In genomic region chr10:120130621-120131020, GRCm38 (mm10) we compare ENCODE assay signal across 8 mouse cellular contexts. TPM values are rescaled to one million over a fixed set of nuclear protein-coding genes. Genes with fewer than 3 reads are reported as not detected.
DNase-seq lines count a peak whose midpoint lies in the region; ATAC-seq and TF ChIP-seq lines count a peak whose summit lies in the region.

No protein-coding gene starts in this region.

- ATAC-seq in heart, embryonic 12.5 days (ENCODE audit: insufficient number of reproducible peaks, low FRiP score) = no peak

- no peaks in the 10 kb centered on the region for H3K4me1 ChIP-seq in heart, embryonic 12.5 days (replicated peaks)
- peaks cover 3% of the 10 kb centered on the region for H3K4me1 ChIP-seq in ES-Bruce4 (ENCODE audit: control insufficient read depth, insufficient read depth, low read length)
- peaks cover 19% of the 10 kb centered on the region for H3K4me1 ChIP-seq in bone marrow macrophage, adult 2 months (ENCODE audit: control insufficient read depth, insufficient read depth, low read length)

- H3K9me3 ChIP-seq in heart, embryonic 12.5 days (replicated peaks) = 0 out of 2 replicates have a peak, but pooled peaks cover 5% of the 10 kb centered on the region
- H3K9me3 ChIP-seq in ES-Bruce4 (replicated peaks; ENCODE audit: control insufficient read depth, insufficient read depth, low read length, poor library complexity, severe bottlenecking) = no peaks in the 10 kb centered on the region

- TF ChIP-seq CTCF in ES-Bruce4 (IDR thresholded peaks at IDR 0.05; ENCODE audit: low read depth, low read length) = peak; percentile 38
- peak; percentile 70 for TF ChIP-seq CTCF in bone marrow macrophage, adult 2 months (IDR thresholded peaks at IDR 0.05; ENCODE audit: low read depth, low read length)

- peak; percentile 27 to 47 for DNase-seq in heart, postnatal 36 days
- DNase-seq in induced T-regulatory cell, adult 2 months (ENCODE audit: low read depth) = peak; percentile 66
- DNase-seq in left cerebral cortex, postnatal 4 days = peak; percentile 64
- peak; percentile 64 to 70 for DNase-seq in right cerebral cortex, adult 2 months (ENCODE audit: low spot score in 2 of 2)
- DNase-seq in adipocyte (ENCODE audit: low spot score) = no peak

- H3K9ac ChIP-seq in heart, embryonic 12.5 days = no peak overlapping the region
- H3K9ac ChIP-seq in ES-Bruce4 (ENCODE audit: low read depth, poor library complexity, severe bottlenecking) = no peak overlapping the region

- peaks cover 14% of the 10 kb centered on the region; the same call in 1 of the 2 replicates for H3K27me3 ChIP-seq in heart, embryonic 12.5 days (replicated peaks)
- H3K27me3 ChIP-seq in ES-Bruce4 (ENCODE audit: control insufficient read depth, insufficient read depth, low read length, poor library complexity, severe bottlenecking) = no peaks in the 10 kb centered on the region

- no peak overlapping the region for H3K27ac ChIP-seq in heart, embryonic 12.5 days (ENCODE audit: poor library complexity, severe bottlenecking)
- H3K27ac ChIP-seq in ES-Bruce4 (ENCODE audit: insufficient read depth, low read length) = no peak overlapping the region
- no peak overlapping the region for H3K27ac ChIP-seq in bone marrow macrophage, adult 2 months (ENCODE audit: insufficient read depth, low read depth, low read length)

- no peak overlapping the region for H3K4me3 ChIP-seq in heart, embryonic 12.5 days
- no peak overlapping the region for H3K4me3 ChIP-seq in ES-Bruce4 (ENCODE audit: low read depth, low read length)
- no peak overlapping the region for H3K4me3 ChIP-seq in bone marrow macrophage, adult 2 months (ENCODE audit: insufficient read depth, low read length)

- no peak for TF ChIP-seq POLR2A in ES-Bruce4 (IDR thresholded peaks at IDR 0.05; ENCODE audit: insufficient read depth, low read length)
- no peak for TF ChIP-seq POLR2A in bone marrow macrophage, adult 2 months (IDR thresholded peaks at IDR 0.05; ENCODE audit: borderline replicate concordance, low read depth, low read length)

- intact Hi-C loops in heart, postnatal 36 days (cut with DNase I) = no loop called here
- intact Hi-C loops in left cerebral cortex, postnatal 4 days (cut with DNase I) = no loop called here

- WGBS in heart, embryonic 12.5 days = 55% methylated on average over 16 of the region's 16 CpGs

- H3K4me2 ChIP-seq in heart, embryonic 12.5 days = no peak overlapping the region

- no peaks in the 10 kb centered on the region for H3K36me3 ChIP-seq in heart, embryonic 12.5 days
- H3K36me3 ChIP-seq in ES-Bruce4 (ENCODE audit: control insufficient read depth, insufficient read depth, low read length, poor library complexity, severe bottlenecking) = no peaks in the 10 kb centered on the region

- TF ChIP-seq EP300 in ES-Bruce4 (IDR thresholded peaks at IDR 0.05; ENCODE audit: insufficient read depth, low read depth, low read length) = no peak

RNA-seq across cellular contexts. Expression of gene Helb, which starts 17.8 kb away (rescaled TPM):
- total RNA-seq in heart, postnatal 36 days (2021) = 10 to 100 TPM; 10.6 to 14.7 TPM
- 6.3 and 8.1 TPM in 2 replicates for polyA plus RNA-seq in heart, embryonic 12.5 days (2016; fragmentation: Nextera tagmentation; extraction: Ambion mirVana)
- 30.4 and 30.9 TPM in 2 replicates for polyA plus RNA-seq in ES-Bruce4 (2011; ENCODE audit: insufficient read depth, insufficient read length, low read depth, missing spikeins)
- 22.9 and 28.3 TPM in 2 replicates for polyA plus RNA-seq in bone marrow macrophage, adult 2 months (2012; ENCODE audit: insufficient read depth, insufficient read length, missing spikeins)
- total RNA-seq in left cerebral cortex, postnatal 4 days (2021) = 1 to 10 TPM; 3.6 to 3.9 TPM
